Mouse (Mus musculus) retina, postnatal 1 day (tissue): ENCODE measurements around the gene Fkbp1b.
"Not testable (repeated sequence)": the region's sequence is repeated elsewhere in the genome, so short reads cannot be mapped to it uniquely, and the experiment has no call there.

Source experiments
- DNase-seq: peaks from one replicate; pipeline ENCODE4 v3.0.0-alpha.2; 2012

The Fkbp1b gene

DNA sequence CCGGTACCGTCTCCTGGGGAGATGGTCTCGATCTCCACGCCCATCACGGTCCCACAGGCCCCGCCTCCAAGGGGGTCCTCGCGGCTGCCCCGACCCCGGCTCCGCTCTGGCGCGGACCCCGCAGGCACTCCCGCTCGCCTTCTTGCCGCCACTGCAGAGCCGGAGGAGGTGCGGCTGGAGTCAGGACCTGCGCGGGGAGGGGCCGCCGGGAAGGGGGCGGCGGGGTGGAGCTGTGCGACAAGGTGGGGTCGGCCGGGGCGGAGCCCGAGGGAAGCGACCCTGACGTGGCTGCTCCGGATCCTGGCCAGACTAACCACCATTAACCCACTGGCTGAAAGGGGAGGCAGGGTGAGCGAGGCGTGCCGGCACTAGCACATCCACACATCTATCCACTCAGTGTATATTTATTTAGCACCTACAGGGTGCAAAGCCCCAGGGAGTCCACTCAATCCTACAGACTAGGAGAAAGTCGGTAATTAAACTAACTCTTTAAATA, at the start of gene Fkbp1b:
TSS of gene Fkbp1b (minus strand) at position 200 of the 496 bp plus-strand sequence.
- peak; percentile 78 for DNase-seq

DNA sequence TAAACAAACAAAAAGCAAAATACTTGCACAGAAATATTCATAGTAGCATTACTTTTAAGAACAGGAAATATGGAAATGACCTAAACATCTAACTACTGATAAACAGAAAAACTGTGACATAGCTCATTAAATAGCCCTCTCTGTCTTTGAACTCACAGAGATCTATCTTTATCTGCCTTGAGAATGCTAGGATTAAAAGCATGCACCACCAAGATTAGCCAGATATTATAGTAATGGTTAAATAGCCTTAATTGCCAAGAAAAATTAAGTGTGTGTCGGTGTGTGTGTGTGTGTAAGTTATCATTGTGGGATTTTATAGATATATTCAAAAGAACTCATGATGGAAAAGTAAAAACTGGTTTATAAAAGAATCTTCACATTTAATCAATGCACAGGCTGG, 48.5 kb upstream of the Fkbp1b start:
- DNase-seq = no peak

DNA sequence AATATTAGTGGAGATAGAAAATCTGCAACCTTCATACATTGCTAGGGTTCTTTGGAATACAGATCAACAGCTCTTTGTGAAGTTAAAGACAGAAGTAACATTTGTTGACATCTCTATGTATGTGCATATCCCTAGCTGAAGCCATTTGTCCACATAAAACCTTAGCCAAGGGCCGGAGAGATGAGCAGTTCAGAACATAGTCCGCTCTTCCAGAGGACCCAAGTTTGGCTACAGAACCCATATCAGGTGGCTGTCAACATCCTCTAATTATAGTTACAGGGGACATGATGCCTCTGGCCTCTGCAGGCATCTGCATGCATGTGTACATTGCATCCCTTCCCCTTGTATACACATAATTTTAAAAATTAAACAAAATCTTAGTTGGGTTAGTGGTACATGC, 47.9 kb upstream of the Fkbp1b start:
- no peak for DNase-seq

- DNase-seq = no peak
Observed at GRCm38 (mm10) chr12:4888739-4889138, 47.3 kb upstream of the Fkbp1b start.

DNA sequence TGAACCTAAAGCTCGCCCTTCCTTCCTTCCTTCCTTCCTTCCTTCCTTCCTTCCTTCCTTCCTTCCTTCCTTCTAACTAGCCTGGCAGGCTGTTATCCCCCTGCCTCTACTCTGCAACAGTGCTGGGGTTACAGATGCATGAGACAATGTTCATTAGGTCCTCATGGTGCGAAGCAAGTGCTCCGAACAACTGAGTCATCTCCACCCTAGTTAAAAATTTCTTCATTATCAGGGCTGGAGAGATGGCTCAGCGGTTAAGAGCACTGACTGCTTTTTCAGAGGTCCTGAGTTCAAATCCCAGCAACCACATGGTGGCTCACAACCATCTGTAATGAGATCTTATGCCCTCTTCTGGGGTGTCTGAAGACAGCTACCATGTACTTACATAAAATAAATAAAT, 45.2 kb upstream of the Fkbp1b start:
- not testable (repeated sequence) for DNase-seq

DNA sequence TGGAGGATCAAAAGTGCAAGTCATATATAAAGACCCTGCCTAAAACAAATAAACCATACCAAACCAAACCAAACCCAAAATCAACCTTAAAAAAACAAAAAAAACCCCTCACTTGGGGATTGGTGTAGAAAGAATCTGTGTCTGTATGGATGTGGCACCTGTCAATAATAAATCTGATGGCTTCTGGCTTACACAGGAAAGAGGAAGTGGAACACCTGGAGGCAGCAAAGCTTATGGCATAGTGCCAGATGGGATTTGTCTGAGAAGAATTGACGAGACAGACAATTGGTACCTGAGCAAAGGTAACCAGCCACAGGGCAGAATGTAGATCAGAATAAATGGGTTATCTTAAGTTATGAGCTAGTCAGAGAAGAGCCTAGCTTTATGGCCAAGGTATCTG, 43.7 kb upstream of the Fkbp1b start:
- DNase-seq = no peak

DNA sequence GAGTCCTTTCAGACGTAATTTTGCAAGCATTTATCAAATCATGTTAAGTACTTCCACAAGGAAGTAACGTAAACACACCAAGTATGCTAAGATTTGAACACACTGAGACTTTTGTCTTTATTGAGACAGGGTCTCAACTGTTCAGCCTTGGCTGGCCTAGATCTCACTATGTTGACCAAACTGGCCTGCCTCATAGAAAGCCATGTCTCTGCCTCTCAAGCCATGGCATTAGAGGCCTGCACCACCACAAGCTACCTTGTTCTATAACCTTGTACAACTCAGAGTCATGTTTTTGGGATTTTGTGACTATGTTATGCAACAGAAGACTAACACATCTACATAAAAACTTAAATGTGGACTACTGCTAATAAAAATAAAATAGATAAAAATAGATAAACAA, 40.7 kb upstream of the Fkbp1b start:
- no peak for DNase-seq

- DNase-seq = no peak
Observed at GRCm38 (mm10) chr12:4879048-4879447, 37.7 kb upstream of the Fkbp1b start.

DNA sequence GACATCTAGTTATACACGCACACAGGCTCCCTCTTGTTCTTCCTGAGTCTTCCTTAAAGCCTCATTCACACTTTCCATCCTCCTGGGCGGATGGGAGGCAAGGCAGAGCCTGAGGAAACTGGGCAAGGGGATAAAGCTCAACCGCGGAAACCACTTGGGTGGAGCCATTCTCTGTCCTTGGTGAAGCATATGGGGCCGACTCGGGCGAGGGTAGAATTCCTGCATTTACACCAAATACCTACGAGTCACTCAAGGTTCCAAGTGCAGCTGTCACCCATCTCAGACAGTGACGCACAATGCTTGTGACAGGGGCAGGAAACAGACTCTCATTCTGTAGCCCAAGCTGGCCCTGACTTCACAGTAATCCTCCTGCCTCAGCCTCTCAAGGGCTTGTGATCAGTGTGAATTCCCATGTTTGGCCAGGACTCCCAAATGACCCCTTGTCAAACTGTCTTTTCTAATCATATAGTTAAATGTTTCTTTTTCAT, 36.9 kb upstream of the Fkbp1b start:
- DNase-seq = no peak

- DNase-seq = no peak
Observed at GRCm38 (mm10) chr12:4875623-4876022, 34.2 kb upstream of the Fkbp1b start.

DNA sequence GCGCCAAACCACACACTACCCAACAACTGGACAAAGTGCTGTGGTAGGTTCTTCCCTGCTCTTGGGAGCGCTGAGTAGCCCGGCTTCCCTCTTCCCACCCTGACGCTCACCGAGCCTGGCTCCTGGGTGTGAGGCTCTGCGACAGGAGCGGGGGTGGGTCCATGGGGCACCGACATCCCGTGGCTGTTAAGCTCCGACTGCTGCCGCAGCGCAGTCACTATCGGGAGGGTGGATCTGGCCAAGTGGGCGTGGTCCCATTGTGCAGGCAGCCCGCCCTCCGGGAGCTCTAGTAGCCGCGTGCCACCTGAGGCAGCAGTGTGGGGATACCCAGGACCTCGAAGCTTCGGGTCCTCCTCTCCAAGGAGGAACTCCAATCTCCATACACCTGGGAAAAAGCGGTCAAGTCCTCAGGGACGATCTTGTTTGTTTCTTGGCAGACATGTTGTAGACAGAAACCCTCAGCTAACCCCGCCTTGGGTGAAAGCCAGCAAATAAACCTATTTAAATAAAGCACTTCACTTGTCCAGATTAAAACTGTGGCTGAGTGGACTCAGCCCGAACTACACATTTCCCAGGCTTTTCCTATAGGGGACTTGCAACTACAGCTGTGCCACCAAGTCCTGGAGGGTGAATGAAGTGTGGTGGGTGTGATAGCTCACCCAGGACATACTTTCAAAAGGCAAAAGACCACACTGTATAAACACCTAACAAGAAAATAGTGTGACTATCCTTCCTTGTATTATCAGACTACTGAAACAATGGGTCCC, 33.0 kb upstream of the Fkbp1b start, which contains the start of gene Mfsd2b:
TSS of gene Mfsd2b (minus strand) at position 199 of the 767 bp plus-strand sequence.
- DNase-seq = peak; percentile 80

- no peak for DNase-seq
Observed at GRCm38 (mm10) chr12:4873531-4873930, 32.1 kb upstream of the Fkbp1b start.

DNA sequence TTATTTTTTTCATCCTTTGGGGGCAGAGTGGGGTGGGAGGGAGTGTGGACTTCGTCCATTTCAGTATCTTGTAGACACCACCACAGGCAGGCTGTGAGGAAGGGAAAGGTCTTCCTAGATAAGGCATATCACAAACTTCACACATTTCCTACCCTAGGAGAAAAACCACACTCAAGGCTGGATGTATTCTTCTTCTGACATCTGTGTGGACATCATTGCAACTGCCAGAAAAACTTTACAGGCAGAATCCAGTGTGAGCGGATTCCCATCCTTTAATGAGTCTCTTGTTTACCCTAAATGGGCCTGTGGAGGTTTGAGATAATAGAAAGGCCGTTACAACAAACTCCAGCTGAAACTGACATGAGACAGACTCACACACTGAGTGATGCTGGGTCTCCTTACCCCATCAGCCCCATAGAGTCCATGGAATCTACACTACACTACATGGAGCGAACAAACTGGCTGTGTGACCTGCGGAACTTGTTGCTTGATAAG, 31.6 kb upstream of the Fkbp1b start:
- DNase-seq = no peak

DNA sequence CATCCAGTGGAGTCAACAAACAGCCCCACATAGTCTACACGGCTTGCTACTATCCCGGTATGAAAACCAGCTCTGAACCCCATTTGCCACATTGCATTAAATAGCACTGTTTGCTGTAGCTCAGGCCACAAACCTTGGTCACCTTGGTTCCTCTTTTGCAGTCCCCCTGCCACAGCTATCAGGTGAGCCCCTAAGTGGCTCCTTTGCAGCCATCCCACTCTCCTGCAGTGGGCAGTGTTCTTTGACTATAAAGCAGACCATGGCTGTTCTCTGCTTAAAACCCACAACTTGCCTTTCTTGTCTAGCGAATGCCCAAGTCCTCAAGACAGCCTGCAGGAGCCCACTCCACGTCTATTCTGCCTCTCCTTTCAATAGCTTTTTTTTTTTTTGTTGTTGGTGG, 30.9 kb upstream of the Fkbp1b start:
- no peak for DNase-seq

- no peak for DNase-seq
Observed at GRCm38 (mm10) chr12:4871260-4871659, 29.9 kb upstream of the Fkbp1b start.

DNA sequence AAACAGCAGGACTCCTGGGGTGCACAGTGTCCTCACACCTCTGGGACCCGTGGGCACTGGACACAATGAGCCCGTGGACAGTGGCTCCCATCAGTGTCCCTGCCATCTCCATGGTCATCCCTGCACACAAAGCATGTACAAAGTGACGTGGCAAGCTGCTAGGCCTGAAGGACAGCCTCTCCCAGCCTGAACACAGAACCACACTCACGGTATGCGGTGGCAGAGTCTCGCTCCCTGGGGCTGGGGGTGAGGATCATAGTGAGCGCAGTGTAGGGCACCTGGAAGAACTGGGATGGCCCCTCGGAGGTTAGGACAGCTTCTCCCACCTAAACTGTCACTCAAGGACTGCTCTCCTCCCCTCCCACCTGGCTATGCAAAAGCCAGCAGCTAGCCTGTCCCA, 27.5 kb upstream of the Fkbp1b start:
- no peak for DNase-seq

DNA sequence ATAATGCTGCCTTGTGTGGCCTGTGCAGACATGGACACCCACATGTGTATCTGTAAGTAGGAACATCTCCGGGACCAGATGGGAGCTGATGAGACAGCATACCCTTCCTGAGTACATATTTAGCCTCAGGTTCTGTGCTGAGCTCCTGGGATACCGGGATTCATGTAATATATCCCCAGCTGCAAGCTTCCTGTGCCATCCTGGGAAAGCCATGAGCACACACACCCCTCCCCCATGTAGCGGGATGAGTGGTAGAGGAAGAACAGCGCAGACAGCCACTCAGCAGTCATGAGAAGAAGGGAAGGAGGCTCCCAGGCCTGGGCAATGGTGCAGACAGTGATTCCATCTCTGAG, 22.9 kb upstream of the Fkbp1b start:
- DNase-seq = peak; percentile 39

DNA sequence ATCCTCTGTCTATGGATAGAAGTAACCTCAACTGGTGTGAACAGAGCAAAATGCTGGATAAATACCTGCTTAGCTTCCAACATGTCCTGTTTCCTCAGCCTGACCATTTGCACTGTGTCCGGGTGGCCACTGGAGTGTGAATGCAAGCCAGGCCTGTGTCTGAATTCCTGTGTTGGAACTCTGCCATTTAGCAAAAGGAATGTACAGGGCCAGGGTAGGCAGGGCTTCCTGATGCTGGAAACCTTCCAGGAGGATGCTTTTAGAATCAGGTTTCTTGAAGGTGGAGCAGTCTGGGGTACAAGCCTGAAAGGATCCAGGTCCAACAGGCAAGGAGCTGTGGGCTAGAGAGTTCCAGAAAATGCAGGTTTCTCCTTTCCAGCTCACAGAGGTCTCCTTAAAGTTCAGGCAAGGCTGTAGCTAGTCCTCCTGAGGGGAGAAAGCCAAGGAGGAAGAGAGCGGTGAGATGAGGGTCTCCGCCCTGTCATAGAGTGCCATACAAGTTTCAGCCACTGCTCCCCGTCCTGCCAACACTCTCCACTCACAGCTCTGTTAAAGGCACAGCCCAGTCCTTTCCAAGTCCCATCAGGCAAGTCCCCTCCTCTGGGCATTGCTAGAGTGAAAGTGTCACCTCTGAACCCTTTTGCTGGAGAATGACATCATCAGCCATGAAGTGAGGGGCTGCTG, 22.4 kb upstream of the Fkbp1b start:
- no peak for DNase-seq

GRCm38 (mm10) chr12:4862672-4863071, 21.3 kb upstream of the Fkbp1b start:
- DNase-seq = no peak

GRCm38 (mm10) chr12:4859241-4859914, 18.0 kb upstream of the Fkbp1b start:
- DNase-seq = no peak

GRCm38 (mm10) chr12:4856834-4857233, 15.4 kb upstream of the Fkbp1b start:
- DNase-seq = no peak

- DNase-seq = no peak
Observed at GRCm38 (mm10) chr12:4856160-4856559, 14.8 kb upstream of the Fkbp1b start.

GRCm38 (mm10) chr12:4843741-4844140, 2.4 kb upstream of the Fkbp1b start:
- DNase-seq = peak; percentile 56
